Mouse (Mus musculus) ES-E14 (cell line): ENCODE results near the gene Dlx5.

Experiments
- CHD2 ChIP-seq: IDR thresholded peaks from 2 replicates; pipeline ENCODE4 v1.6.1; 2014; ENCODE audit warnings: mild to moderate bottlenecking, low read depth, low read length, inconsistent platforms
- HCFC1 ChIP-seq: IDR thresholded peaks from 2 replicates; pipeline ENCODE4 v1.6.1; 2012; ENCODE audit warnings: low read length, inconsistent platforms, borderline replicate concordance; ENCODE audit not compliant: insufficient read depth
- MAFK ChIP-seq: IDR thresholded peaks from 2 replicates; pipeline ENCODE4 v1.6.1; 2014; ENCODE audit warnings: mild to moderate bottlenecking, low read depth, low read length, inconsistent platforms; ENCODE audit not compliant: insufficient read depth
- ZC3H11A ChIP-seq: IDR thresholded peaks from 2 replicates; pipeline ENCODE4 v1.6.1; 2012; ENCODE audit warnings: low read depth, mild to moderate bottlenecking, inconsistent platforms, low read length, borderline replicate concordance

DNA sequence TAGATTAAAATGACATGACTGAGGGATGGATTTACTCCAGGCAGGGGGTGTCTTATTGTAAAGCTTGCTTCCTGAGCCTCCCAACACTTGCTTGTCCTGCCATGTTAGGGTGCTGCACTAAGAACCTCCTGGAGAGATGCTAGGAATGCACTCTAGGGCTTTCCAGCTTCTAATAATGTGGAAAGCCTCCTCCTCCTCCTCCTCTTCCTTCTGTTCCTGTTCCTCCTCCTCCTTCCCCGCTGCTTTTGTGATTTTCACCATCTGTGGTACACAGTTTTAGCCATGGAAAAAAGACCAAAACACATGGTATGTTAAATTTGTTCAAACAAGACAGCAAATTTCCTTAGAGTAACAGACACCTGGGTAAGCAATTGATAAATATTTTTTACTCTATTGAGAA, 43.4 kb upstream of the Dlx5 start:
- no peak for TF ChIP-seq CHD2
- TF ChIP-seq ZC3H11A = no peak
- TF ChIP-seq HCFC1 = no peak
- no peak for TF ChIP-seq MAFK
